Mouse (Mus musculus) myocyte (in vitro differentiated cells): ENCODE measurements at regions not wholly inside any gene's neighbourhood (a gene's known extent, or its start where the extent isn't known, plus 50 kb on each side); places are given as distances from the start of the nearest gene placed in this dataset.

ENCODE experiments used
- CEBPB ChIP-seq: IDR thresholded peaks from 2 replicates; pipeline ENCODE4 v1.6.1; 2011; ENCODE audit warnings: mild to moderate bottlenecking, moderate library complexity; ENCODE audit not compliant: poor library complexity, insufficient read depth, severe bottlenecking
- E2F4 ChIP-seq: IDR thresholded peaks from one replicate; pipeline ENCODE4 v1.6.1; 2011; ENCODE audit warnings: mild to moderate bottlenecking, control low read depth, moderate library complexity; ENCODE audit not compliant: insufficient read depth
- MAX ChIP-seq: IDR thresholded peaks from one replicate; pipeline ENCODE4 v1.6.1; 2011; ENCODE audit warnings: low read depth, mild to moderate bottlenecking, control low read depth
- MYOG ChIP-seq, 3 experiments: IDR thresholded peaks; one replicate each; pipeline ENCODE4 v1.6.1; 2011; ENCODE audit warnings: control low read depth in 2 of 3, low read depth in 2 of 3, mild to moderate bottlenecking in 2 of 3; ENCODE audit not compliant: insufficient read length in 2 of 3, control insufficient read depth in 1 of 3, insufficient read depth in 1 of 3
- POLR2A ChIP-seq: IDR thresholded peaks from one replicate; pipeline ENCODE4 v1.6.1; 2011; ENCODE audit warnings: low read depth, mild to moderate bottlenecking, control low read depth, moderate library complexity; ENCODE audit not compliant: insufficient read length
- TCF12 ChIP-seq: IDR thresholded peaks from one replicate; pipeline ENCODE4 v1.6.1; 2011; ENCODE audit warnings: mild to moderate bottlenecking, control low read depth; ENCODE audit not compliant: poor library complexity, insufficient read depth, severe bottlenecking
- TCF3 ChIP-seq: IDR thresholded peaks from one replicate; pipeline ENCODE4 v1.6.1; 2011; ENCODE audit warnings: low read depth, control low read depth; ENCODE audit not compliant: insufficient read length

DNA sequence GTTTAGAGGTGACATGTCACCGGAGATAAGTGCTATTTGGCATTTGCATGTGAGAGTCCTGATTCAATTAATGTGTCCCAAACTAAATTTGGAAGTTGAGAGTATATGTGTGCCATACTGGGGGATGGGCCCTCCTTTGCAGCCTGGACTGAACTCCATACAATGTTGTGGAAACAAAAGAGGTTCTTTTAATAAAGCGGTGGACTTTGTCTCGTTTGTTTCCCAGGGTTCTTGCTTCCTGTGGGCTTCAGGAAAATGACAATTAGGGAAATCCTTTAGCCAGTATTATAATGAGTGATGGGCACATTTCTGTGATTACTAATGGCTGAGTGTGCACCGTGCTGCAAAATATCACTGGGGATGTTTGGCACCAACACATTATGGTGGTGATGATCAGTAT, 167.9 kb downstream of the Cd83 start:
- TF ChIP-seq MAX (no peak), POLR2A (no peak), E2F4 (no peak), CEBPB (no peak), TCF3 (no peak), TCF12 (no peak), MYOG (IDR thresholded peaks at IDR 0.05; ENCODE audit: control insufficient read depth in 1 of 3, insufficient read depth in 1 of 3, insufficient read length in 2 of 3, low read depth in 2 of 3) (no peak)
